Mouse (Mus musculus): ENCODE results near the gene Idi2. TPM values are rescaled to one million over a fixed set of nuclear protein-coding genes. Genes with fewer than 3 reads are reported as not detected.

Idi2 gene
- polyA plus RNA-seq, 1 experiment, result not detected

- TF ChIP-seq GATA1 (IDR thresholded peaks at IDR 0.05; ENCODE audit: low read length) (no peak), TAL1 (IDR thresholded peaks at IDR 0.05; ENCODE audit: low read length) (no peak)
- no peaks in the 10 kb centered on the region for H3K27me3 ChIP-seq (ENCODE audit: control insufficient read depth)
- no peaks in the 10 kb centered on the region for H3K36me3 ChIP-seq (ENCODE audit: control insufficient read depth)
- H3K9me3 ChIP-seq (ENCODE audit: control insufficient read depth, low read length), result no peaks in the 10 kb centered on the region
- H3K4me1 ChIP-seq (ENCODE audit: control insufficient read depth), result peaks cover 55% of the 10 kb centered on the region
- no peak overlapping the region for H3K4me3 ChIP-seq (replicated peaks)
These were observed 46.8 kb downstream of the Idi2 start for GRCm38 (mm10) chr13:8999464-8999863.

DNA sequence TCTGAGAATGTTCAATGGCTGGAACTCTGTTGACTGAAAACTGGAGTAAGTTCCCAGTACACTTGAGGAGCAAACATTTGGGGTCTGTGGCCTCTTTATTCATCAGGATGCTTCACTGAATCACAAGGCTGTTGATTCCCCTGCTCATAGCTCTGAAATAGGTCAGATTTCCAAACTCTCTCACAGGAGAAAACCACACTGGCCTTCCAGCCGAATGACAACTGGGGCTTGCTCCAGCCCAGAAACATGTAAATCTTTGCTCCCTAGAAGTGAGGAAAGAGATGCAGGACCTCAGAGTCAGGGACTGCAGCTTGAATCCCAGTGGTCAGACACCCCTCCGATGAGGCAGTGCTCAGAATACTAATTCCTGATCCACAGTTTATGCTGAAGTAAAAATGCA, 50.6 kb downstream of the Idi2 start:
- H3K27me3 ChIP-seq (ENCODE audit: control insufficient read depth), result no peaks in the 10 kb centered on the region
- no peaks in the 10 kb centered on the region for H3K9me3 ChIP-seq (ENCODE audit: control insufficient read depth, low read length)
- H3K36me3 ChIP-seq (ENCODE audit: control insufficient read depth), result no peaks in the 10 kb centered on the region
- TF ChIP-seq GATA1 (IDR thresholded peaks at IDR 0.05; ENCODE audit: low read length), result no peak
- TF ChIP-seq TAL1 (IDR thresholded peaks at IDR 0.05; ENCODE audit: low read length), result no peak
- H3K4me3 ChIP-seq (replicated peaks), result no peak overlapping the region
- peaks cover 30% of the 10 kb centered on the region for H3K4me1 ChIP-seq (ENCODE audit: control insufficient read depth)

Other genes starting within 250 kb of the Idi2 start
- gene Wdr37, start 81.0 kb upstream of the Idi2 start, polyA plus RNA-seq (2012), result 0.26 and 0.52 TPM in 2 replicates
- gene Idi1, start 67.4 kb upstream of the Idi2 start, polyA plus RNA-seq (2012), result 0.20 and 0.22 TPM in 2 replicates
- gene Gm9745, start 4.6 kb upstream of the Idi2 start, polyA plus RNA-seq (2012), result not detected in 2 replicates
- gene Gtpbp4, start 43.2 kb downstream of the Idi2 start, polyA plus RNA-seq (2012), result 0.17 and 0.22 TPM in 2 replicates
- gene Larp4b, start 141.0 kb downstream of the Idi2 start, polyA plus RNA-seq (2012), result 1.5 and 2.0 TPM in 2 replicates

Data from erythroblast, embryonic 14.5 days (primary cell).